Mouse (Mus musculus) ovary, postnatal 10 days (tissue): ENCODE results near the gene Lrrc51.
A peak's percentile ranks its signal among the peaks of the same experiment; 100 is the strongest.
"Not testable (repeated sequence)": the region's sequence is repeated elsewhere in the genome, so short reads cannot be mapped to it uniquely, and the experiment has no call there.

Source experiments
- DNase-seq: peaks from one replicate; pipeline ENCODE4 v3.0.0; 2022; ENCODE audit warnings: low spot score

The Lrrc51 gene

GRCm38 (mm10) chr7:101937569-101937968 lies 3.9 kb upstream of the Lrrc51 start:
- no peak for DNase-seq

DNA sequence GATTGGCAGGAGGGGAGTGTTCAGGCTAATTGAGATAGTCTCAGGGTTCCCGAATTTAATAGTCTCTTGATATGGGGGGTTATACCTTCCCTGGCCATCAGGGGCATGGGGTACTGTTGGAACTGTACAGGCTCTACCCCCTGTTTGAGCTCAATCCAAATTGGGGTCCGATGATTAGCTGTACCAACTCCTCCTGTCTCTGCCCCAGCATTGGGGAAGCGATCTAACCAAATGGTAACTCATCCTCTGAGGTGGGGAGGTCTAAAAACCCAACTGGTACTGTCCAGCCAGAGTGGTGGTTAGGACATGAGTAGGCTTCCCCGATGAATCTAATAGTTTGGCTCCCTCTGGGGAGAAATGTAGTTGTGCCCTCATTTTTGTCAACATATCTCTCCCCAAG lies 3.3 kb upstream of the Lrrc51 start:
- no peak for DNase-seq

DNA sequence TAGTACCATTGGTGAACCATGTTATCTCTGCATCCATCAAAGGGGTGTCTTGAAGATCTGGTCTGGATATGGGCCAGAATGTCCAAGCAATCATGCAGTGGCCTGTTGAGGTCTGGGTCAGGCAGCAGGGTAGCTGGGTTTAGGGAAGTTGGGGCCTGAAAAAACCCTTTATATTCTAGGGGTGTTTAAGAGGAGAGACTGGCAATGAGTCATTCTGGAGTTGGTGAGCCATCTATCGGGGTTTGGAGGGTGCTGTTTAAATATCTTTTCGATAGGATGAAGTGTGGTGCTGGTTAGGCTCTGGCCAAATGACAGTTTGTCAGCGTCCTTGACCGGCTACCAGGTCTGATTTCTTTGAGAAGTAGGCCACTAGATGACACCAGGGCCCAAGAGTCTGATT lies 2.3 kb upstream of the Lrrc51 start:
- no peak for DNase-seq

GRCm38 (mm10) chr7:101933300-101933699 lies 395 bp downstream of the Lrrc51 start:
- no peak for DNase-seq

- DNase-seq: no peak
Observed at GRCm38 (mm10) chr7:101932551-101932950, 1.1 kb downstream of the Lrrc51 start.

DNA sequence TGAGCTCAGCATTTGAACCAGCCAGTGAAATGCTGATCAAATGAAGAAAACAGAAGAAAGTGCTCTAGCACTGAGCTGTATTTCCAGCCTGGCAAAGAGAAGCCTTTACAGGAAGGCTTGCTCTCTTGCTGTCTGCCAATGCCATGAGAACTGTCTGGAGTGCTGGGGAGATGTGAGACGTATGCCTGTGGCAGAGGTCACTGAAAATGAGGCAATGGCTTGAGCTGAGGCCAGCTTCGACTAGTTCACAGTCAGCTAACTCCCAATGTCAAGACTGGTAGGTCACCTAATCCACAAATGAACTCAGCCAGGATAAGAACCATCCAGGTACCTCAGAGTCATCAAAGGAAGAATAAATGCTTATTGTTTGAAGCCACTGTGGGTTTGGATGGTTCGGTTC lies 5.6 kb downstream of the Lrrc51 start:
- DNase-seq: no peak

DNA sequence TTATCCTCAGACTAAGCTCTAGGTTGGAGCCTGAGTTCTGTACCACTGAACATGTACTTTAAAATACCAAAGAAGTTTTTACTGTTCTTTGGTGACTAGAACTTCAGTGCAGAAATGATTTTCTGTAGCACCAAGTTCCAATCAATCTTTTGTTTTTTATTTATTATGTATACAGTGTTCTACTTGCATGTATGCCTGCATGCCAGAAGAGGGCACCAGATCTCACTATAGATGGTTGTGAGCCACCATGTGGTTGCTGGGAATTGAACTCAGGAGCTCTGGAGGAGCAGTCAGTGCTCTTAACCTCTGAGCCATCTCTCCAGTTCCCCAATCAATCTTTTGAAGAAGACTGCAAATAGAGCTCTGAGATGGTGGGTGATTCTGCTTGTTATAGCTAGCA lies 7.8 kb downstream of the Lrrc51 start:
- DNase-seq: not testable (repeated sequence)

- peak; percentile 39 for DNase-seq
Observed at GRCm38 (mm10) chr7:101918071-101918470, 15.6 kb downstream of the Lrrc51 start.

DNA sequence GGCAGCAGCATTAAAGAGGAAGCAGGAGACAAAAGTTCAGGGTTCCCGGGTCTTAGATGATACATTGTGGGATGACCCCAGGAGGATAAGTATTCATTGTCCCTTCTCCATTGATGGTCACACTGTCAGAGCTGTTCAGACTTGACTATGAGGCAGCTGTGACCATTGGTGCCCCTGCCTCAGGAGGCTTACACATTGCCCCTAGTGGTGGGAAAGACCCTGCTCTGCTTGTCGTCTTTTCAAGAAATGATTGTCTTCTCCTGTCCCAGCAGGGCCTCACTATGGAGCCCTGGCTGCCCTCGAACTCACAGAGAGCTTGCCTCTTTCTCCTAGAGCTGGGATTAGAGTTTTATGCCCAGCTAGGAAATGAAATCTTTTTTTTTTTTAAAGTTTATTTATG lies 21.7 kb downstream of the Lrrc51 start:
- no peak for DNase-seq

- DNase-seq: no peak
Observed at GRCm38 (mm10) chr7:101910138-101910537, 23.6 kb downstream of the Lrrc51 start.

DNA sequence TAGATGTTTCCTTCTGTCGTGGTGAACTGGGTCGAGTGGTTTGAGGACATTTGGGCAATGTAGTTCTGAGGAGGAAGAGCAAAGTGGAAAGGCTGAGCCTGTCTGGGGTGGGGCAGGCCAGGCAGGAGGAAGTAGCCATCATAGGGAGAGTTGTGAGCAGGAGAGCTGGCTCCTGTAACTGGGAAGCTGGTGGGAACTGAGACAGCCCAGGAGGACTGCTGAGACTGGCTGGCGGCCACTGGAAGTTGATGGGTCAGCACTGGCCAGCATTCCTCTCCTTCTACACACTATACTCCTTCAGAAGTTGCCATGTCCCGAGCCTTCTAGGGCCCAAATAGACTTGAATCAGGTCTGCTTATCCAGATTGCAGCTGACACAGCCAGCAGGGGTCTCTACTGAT lies 25.3 kb downstream of the Lrrc51 start:
- DNase-seq: no peak

- no peak for DNase-seq
Observed at GRCm38 (mm10) chr7:101906696-101907095, 27.0 kb downstream of the Lrrc51 start.

DNA sequence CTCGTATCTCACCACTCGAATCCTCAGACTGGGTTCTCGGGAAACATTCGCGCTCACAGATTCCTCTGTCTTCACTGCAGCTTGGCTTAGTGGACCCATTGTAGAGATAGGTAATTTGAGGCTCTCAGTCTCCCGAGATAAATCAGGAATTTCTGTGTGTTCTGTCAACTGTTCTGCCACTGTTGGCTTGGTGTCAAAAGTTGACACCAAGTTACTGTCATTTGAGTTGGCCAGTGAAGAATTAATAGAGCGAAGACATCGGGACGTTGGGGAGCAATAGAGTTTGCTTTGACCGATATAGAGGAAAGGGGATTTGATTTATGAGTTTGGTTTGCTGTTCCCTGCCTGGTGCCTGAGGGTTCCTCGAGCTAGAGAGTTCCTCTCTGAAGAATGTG lies 27.4 kb downstream of the Lrrc51 start, which contains the start of gene Tomt:
Tomt (minus strand) TSS at position 73 of the 395 bp plus-strand sequence.
- DNase-seq: no peak

DNA sequence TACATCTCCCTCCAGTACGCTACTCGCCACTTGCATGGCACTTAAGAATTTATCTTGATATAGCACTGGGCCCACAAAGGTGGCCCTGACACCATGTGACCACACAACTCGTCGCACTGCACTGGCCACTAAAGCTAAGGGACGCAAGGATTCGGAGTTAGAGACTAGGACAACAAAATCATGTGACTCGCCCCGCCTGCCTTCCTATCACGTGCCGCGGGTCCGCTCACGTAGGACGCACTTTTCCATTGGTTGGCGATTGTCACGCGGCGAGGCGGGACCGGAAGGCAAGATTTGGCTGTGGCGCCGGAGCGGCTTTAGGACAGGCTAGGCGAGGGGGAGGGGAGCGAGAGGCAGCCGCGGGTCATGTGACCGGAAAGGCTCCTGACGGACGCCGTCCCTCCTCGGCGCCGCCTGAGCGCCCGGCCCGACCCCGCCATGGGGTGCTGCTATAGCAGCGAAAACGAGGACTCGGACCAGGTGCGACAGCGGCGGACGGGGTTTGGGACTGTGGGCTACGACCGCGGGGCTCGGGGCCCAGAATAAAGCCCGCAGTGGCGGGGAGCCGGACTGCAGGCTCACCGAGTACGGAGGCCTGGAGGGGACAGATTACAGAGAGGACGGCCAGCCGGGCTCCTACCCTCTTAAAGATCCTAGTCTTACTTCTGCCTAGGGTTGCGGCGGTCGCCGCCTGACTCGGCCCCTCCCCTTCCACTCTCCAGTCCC lies 28.0 kb downstream of the Lrrc51 start, which contains the start of gene Lamtor1:
Lamtor1 (plus strand) TSS at position 344 of the 726 bp plus-strand sequence.
- peak; percentile 98 for DNase-seq

DNA sequence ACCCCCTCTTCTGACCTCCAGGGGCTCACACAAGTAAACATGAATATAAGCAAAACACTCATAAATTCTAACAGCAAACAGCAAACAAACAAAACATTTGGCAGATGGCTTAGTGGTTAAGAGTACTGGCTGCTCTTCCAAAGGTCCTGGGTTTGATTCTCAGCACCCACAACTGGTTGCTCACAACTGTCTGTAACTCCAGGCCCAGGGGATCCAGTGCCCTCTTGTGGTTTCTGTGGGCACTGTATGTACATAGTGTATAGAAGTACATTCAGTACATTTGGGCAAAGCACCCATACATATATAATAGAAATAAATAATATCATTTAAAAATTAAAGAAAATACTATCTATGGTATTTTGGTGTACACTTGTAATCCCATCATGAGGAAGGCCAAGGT lies 30.8 kb downstream of the Lrrc51 start:
- DNase-seq: no peak

- DNase-seq: no peak
Observed at GRCm38 (mm10) chr7:101901969-101902368, 31.7 kb downstream of the Lrrc51 start.

GRCm38 (mm10) chr7:101900331-101901097 lies 33.2 kb downstream of the Lrrc51 start:
- no peak for DNase-seq

DNA sequence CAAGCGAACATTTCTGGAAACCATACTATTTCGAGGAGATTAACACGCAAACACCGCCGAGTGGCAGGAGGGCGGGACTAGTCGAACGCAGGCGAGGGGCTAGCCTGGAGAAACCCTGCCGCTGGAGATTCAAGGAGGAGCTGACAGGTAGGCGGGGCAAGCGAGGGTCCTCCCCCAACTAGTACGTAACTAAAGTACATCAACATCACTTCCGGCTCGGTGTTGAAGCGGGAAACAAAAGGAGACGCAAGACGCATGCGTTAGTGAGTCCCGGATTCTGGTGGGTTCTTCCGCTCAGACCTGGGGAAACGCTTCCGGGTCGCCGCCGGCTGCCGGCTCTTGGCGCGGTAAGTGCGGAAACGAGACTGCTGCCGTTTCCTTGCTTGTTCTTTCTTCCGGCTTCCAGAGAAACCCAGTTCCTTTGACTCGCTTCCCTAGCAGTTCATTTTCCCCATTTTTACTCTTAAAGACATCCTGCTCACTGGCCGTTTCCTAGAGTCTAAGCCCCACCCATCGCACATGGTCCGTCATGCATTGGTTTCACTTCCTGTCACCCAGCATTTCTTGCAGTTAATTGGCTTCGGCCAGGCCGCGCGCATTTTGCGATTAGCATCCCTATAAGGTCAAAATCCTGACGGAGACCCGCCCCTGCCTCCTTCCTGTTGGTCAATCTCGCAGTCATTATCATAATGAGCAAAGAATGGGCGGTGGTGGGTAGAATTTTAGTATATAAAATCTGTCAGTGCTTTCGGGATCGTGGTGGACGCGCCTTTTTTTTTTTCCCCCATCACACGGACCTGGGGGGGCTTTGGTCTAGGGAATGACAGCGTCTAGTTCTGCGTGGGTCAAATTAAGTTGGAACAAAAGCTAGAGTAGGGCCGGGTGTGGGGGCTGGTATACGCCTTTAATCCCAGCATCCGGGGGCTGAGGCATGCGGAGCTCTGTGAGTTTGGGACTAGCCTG lies 37.3 kb downstream of the Lrrc51 start:
- DNase-seq: peak; percentile 83

DNA sequence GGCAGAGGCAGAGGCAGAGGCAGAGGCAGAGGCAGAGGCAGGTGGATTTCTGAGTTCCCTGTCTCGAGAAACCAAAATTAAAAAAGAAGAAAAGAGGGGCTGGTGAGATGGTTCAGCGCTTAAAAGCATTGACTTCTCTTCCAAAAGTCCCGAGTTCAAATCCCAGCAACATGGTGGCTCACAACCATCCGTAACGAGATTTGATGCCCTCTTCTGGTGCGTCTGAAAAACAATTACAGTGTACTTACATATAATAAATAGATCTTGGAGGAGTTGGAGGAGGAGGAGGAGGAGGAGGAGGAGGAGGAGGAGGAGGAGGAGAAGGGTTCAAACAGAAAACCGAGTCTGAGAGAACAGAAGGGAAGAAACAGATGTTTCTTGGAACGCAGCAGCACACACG lies 38.0 kb downstream of the Lrrc51 start:
- DNase-seq: no peak

DNA sequence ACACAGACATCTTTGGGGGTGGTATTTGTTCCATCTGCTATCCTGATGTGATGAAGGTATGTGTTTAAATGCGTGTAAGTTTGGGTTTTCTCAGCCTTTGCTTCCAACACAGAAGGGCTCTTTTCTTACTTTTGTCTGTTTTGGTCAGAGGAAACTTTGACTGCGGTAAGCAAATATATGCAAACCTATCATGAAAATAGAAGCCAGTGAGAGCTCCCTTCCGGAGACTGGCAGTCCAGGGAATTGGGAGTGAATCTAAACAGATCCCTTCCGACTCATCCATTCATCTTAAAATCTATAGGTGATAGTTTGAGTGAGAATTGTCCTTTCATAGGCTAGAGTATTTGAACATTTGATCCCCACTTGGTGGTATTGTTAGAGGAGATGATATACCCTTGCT lies 45.2 kb downstream of the Lrrc51 start:
- DNase-seq: no peak

GRCm38 (mm10) chr7:101886274-101886673 lies 47.4 kb downstream of the Lrrc51 start:
- DNase-seq: no peak

DNA sequence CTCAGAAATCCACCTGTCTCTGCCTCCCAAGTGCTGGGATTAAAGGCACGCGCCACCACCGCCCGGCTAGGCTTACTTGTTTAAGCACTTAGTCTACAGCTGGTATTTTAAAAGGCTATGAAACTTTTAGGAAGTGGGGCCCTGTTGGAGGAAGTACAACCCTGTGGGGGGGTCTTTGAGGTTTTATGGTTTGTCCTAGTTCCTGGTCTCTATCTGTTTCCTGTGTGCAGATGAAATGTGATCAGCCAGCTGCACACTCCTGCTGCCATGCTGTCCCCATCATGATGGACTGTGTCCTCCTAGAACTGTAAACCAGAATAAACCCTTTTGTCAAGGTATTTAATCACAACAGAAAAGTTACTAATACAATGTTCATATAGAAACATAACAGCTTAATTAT lies 49.5 kb downstream of the Lrrc51 start:
- no peak for DNase-seq
